22 mouse cellular contexts compared by ENCODE assay signal in the genomic region with DNA sequence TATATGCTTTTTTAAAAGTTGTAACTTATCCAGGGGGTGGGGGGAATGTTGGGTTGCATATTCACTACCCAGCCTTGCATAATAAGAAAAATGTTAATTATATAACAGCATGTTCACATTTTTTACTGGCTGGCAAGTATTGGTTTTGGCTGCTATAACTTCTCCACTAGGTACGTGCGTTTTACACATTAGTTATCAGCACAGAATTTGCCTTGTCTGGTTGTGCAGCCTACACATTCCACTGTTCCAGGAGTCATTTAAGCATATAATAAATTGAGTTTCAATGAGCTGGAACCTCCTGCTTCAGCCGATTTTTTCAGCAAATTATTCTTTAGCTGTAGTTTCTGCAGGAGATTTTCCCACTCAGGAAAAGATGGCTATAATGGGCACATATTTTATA.
A peak's percentile ranks its signal among the peaks of the same experiment; 100 is the strongest.
DNase-seq lines count a peak whose midpoint lies in the region; ATAC-seq and TF ChIP-seq lines count a peak whose summit lies in the region.
"Had no signal": no experiment of that assay in that cellular context is flagged by ENCODE, and none has a peak within 500 bp of the region (broad histone marks: within the 10 kb centered on the region; RNA-seq: fewer than 3 reads in every experiment).

No protein-coding gene starts in this region.

- DNase-seq in forebrain, postnatal 0 days, result peak; percentile 36
- peak in 1 of 2 experiments; percentile 57 for DNase-seq in layer of hippocampus, adult 2 months (ENCODE audit: low spot score in 2 of 2)
- DNase-seq in layer of hippocampus, postnatal 25 days (ENCODE audit: extremely low spot score in 1 of 2, low spot score in 1 of 2), result no peak
- peak; percentile 18 for DNase-seq in layer of hippocampus, adult 9-10 months (ENCODE audit: low spot score)
- no peak for DNase-seq in gastrocnemius, postnatal 14 days
- DNase-seq in ovary, postnatal 10 days (ENCODE audit: low spot score), result no peak
- DNase-seq: adrenal gland, adult 2 months; adrenal gland, postnatal 25 days; cerebellum, adult 11 months; cerebellum, adult 8-10 months; cerebellum, postnatal 14 days; embryo, embryonic 11 days; gastrocnemius, postnatal 10 days; heart, adult 2 months; heart, postnatal 14 days had no signal

- no peaks in the 10 kb centered on the region for H3K4me1 ChIP-seq in forebrain, postnatal 0 days (ENCODE audit: insufficient read depth)
- H3K4me1 ChIP-seq in forebrain, embryonic 12.5 days, result no peaks in the 10 kb centered on the region
- H3K4me1 ChIP-seq: embryonic facial prominence, embryonic 15.5 days; heart, embryonic 15.5 days; intestine, embryonic 15.5 days had no signal

- H3K27ac ChIP-seq in forebrain, postnatal 0 days (ENCODE audit: low read depth, low read length), result no peak overlapping the region
- H3K27ac ChIP-seq in forebrain, embryonic 12.5 days, result no peak overlapping the region
- peak overlapping the region; percentile 41; the same call in 1 of the 2 replicates for H3K27ac ChIP-seq in layer of hippocampus, adult 2 months
- H3K27ac ChIP-seq: embryonic facial prominence, embryonic 15.5 days; heart, adult 2 months; heart, embryonic 15.5 days; hindbrain, embryonic 14.5 days; intestine, embryonic 15.5 days had no signal

- intact Hi-C loops in gastrocnemius, postnatal 14 days (cut with DNase I; ENCODE audit: low total_unique reads), result no loop called here

- WGBS in forebrain, postnatal 0 days, result 54% methylated on average over 3 of the region's 3 CpGs
- WGBS in forebrain, embryonic 12.5 days, result 89% methylated on average over 3 of the region's 3 CpGs

- no peaks in the 10 kb centered on the region for H3K9me3 ChIP-seq in forebrain, postnatal 0 days (ENCODE audit: low read length)
- H3K9me3 ChIP-seq in forebrain, embryonic 12.5 days, result no peaks in the 10 kb centered on the region
- H3K9me3 ChIP-seq: embryonic facial prominence, embryonic 15.5 days; heart, embryonic 15.5 days; intestine, embryonic 15.5 days had no signal

- no peak overlapping the region for H3K4me2 ChIP-seq in forebrain, postnatal 0 days (ENCODE audit: low read depth)
- H3K4me2 ChIP-seq in forebrain, embryonic 12.5 days, result no peak overlapping the region
- H3K4me2 ChIP-seq: embryonic facial prominence, embryonic 15.5 days; heart, embryonic 11.5 days; heart, embryonic 15.5 days; hindbrain, embryonic 14.5 days; intestine, embryonic 15.5 days had no signal

- no peaks in the 10 kb centered on the region for H3K27me3 ChIP-seq in forebrain, postnatal 0 days (ENCODE audit: insufficient read depth, low read length)
- no peaks in the 10 kb centered on the region for H3K27me3 ChIP-seq in forebrain, embryonic 12.5 days
- H3K27me3 ChIP-seq: embryonic facial prominence, embryonic 15.5 days; heart, embryonic 15.5 days; intestine, embryonic 15.5 days had no signal

- no peak overlapping the region for H3K9ac ChIP-seq in forebrain, postnatal 0 days
- no peak overlapping the region for H3K9ac ChIP-seq in forebrain, embryonic 12.5 days
- H3K9ac ChIP-seq: embryonic facial prominence, embryonic 15.5 days; heart, embryonic 15.5 days; hindbrain, embryonic 14.5 days; intestine, embryonic 15.5 days had no signal

- no peak for TF ChIP-seq CTCF in forebrain, postnatal 0 days (IDR thresholded peaks at IDR 0.05; ENCODE audit: low read depth)
- TF ChIP-seq CTCF in layer of hippocampus, adult 2 months (conservative IDR thresholded peaks at IDR 0.05), result no peak

- no peak overlapping the region for H3K4me3 ChIP-seq in forebrain, postnatal 0 days (ENCODE audit: low read depth, low read length)
- H3K4me3 ChIP-seq in forebrain, embryonic 12.5 days (replicated peaks), result no peak overlapping the region
- H3K4me3 ChIP-seq in layer of hippocampus, adult 2 months, result no peak overlapping the region
- H3K4me3 ChIP-seq: embryonic facial prominence, embryonic 15.5 days; erythroblast, embryonic 14.5 days; heart, adult 2 months; heart, embryonic 15.5 days; intestine, embryonic 15.5 days had no signal

- H3K36me3 ChIP-seq in forebrain, postnatal 0 days (ENCODE audit: insufficient read depth), result no peaks in the 10 kb centered on the region
- no peaks in the 10 kb centered on the region for H3K36me3 ChIP-seq in forebrain, embryonic 12.5 days (replicated peaks)
- H3K36me3 ChIP-seq: embryonic facial prominence, embryonic 15.5 days; heart, embryonic 15.5 days; intestine, embryonic 15.5 days had no signal

- ATAC-seq in forebrain, postnatal 0 days, result no peak
- no peak for ATAC-seq in forebrain, embryonic 12.5 days (ENCODE audit: low FRiP score)
- ATAC-seq: intestine, embryonic 15.5 days had no signal

Comparison
In these comparisons a context has a peak if more than half of its experiments do, and no peak if none do; other contexts are left out.
1. DNase-seq: peak in forebrain, postnatal 0 days (single experiment) and layer of hippocampus, adult 9-10 months (single experiment); none in layer of hippocampus, postnatal 25 days (0 of 2), gastrocnemius, postnatal 14 days (single experiment) and ovary, postnatal 10 days (single experiment).